Mouse (Mus musculus): ENCODE results near the gene Yjefn3. TPM values are rescaled to one million over a fixed set of nuclear protein-coding genes. Genes with fewer than 3 reads are reported as not detected.

The Yjefn3 gene
- total RNA-seq, 2 experiments from 2014 or later, result not detected

DNA sequence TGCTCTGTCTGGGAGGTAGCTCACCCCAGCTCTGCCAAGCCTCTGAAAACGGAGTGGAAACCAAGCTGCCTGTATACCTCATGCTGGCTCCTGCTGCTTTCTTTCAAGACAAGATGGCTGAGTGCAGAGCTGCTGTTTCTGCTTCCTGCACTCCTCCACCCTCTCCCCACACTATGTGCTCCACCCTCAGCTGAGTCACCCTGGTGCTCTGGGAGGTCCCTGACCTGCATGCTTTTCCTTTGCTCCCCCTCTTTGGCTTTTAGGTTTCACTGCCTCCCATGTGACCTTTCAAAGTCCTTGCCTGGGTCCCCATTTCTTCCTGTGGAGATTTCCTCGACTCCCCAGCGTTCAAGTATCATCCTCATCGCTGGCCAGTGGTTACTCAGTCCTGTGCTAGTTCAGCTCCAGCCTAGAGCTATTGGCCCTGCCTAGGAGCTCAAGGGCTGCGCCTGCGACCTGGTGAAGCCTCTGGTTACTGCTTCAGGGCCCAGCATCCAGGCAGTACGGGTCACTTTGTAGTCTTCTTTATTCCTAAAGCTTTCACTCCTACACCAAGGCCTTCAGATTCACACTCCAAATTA is 51.5 kb downstream of the Yjefn3 start:
- ATAC-seq (replicated peaks; ENCODE audit: low FRiP score, poor library complexity, severe bottlenecking), result peak; percentile 86

DNA sequence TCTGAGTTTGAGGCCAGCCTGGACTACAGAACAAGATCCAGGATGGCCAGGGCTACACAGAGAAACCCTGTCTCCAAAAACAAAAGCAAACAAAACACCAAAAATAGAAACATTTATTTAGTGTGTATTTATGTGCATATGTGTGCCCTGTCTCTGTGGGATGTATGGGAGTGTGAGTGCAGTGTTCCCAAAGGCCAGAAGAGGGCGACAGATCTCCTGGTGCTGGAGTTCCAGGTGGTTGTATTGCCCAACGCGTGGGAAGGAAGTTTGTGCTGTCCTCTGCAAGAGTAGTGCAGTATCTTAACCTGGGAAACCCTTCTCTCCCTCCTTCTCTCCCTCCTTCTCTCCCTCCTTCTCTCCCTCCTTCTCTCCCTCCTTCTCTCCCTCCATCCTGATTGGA is 52.6 kb downstream of the Yjefn3 start:
- ATAC-seq (replicated peaks; ENCODE audit: low FRiP score, poor library complexity, severe bottlenecking), result peak; percentile 72

DNA sequence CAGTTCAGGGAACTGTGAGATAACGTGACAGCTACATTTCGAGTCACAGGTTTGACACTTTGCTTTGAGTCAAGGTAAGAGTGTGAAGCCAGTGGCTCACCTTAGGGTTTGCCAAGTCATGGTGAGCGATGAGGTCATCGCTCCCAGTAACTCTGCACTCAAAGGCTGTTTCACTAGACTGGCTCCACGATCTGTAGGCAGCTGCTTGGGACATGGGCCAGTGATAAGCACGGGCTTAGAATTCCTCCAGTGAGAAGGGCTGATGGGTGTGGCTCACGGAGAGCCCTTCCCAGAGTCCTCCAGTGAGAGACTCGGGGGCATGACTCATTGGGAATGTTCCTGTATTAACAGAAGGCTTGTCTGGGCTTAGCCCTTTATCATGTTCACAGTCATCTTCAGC is 53.6 kb downstream of the Yjefn3 start:
- no peak for ATAC-seq (replicated peaks; ENCODE audit: low FRiP score, poor library complexity, severe bottlenecking)

DNA sequence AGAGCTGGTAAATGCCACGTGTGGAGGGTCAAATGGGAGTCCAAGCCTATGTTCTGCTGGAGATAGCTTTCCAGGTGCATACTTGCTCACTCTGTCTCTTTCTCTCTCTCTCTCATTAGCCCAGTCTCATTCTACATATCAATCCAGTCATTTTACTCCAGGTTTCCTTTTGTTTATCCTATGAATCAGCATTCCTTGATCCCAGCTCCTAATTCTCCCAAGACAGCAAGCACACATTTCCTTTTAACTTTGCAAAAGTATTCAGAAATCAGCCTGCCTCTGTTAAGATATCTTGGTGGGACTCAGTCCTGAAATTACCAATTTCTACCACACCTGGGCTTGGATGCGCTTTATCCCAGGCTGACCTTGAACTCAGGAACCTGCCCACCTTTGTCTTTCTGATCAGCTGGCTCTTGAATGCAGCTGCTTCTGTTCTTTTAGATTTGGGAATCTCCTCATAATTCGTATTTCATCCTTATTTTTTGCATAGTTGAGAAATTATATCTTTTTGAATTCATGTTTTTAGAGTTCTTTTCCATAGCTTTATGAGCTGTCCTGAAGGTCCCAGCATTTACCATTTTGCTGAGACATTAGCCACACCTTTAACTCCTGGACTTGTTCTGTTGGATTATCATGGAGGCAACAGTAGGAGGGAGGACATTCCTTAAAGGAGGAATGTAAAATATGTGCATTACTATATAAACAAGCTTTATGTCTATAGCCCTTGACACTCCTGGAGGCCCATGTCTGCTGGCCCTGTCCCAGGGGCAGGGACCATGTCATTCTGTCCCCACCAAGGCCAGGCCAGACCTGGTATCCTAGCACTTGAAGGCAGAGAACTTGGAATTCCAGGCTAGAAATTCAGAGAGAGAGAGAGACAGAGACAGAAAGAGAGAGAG is 55.1 kb downstream of the Yjefn3 start:
- no peak for ATAC-seq (replicated peaks; ENCODE audit: low FRiP score, poor library complexity, severe bottlenecking)

Other genes starting within 250 kb of the Yjefn3 start
- not detected in 2 replicates for gene Zfp964, start 248.2 kb downstream of the Yjefn3 start, total RNA-seq (2015; ENCODE audit: low replicate concordance)
- gene Zfp964, start 248.2 kb downstream of the Yjefn3 start, total RNA-seq (2017; ENCODE audit: low replicate concordance), result not detected in 2 replicates
- 14.1 and 14.3 TPM in 2 replicates for gene Zfp869, start 192.0 kb downstream of the Yjefn3 start, total RNA-seq (2015; ENCODE audit: low replicate concordance)
- gene Zfp869, start 192.0 kb downstream of the Yjefn3 start, total RNA-seq (2017; ENCODE audit: low replicate concordance), result 6.6 and 24.6 TPM in 2 replicates
- gene Zfp963, start 152.7 kb downstream of the Yjefn3 start, total RNA-seq (2015; ENCODE audit: low replicate concordance), result 3.4 and 16.6 TPM in 2 replicates
- gene Zfp963, start 152.7 kb downstream of the Yjefn3 start, total RNA-seq (2017; ENCODE audit: low replicate concordance), result 7.1 and 8.5 TPM in 2 replicates
- gene Gm20422, start 127.8 kb downstream of the Yjefn3 start, total RNA-seq (2015; ENCODE audit: low replicate concordance), result not detected in 2 replicates
- not detected in 2 replicates for gene Gm20422, start 127.8 kb downstream of the Yjefn3 start, total RNA-seq (2017; ENCODE audit: low replicate concordance)
- 7.9 and 12.6 TPM in 2 replicates for gene Atp13a1, start 111.5 kb downstream of the Yjefn3 start, total RNA-seq (2015; ENCODE audit: low replicate concordance)
- gene Atp13a1, start 111.5 kb downstream of the Yjefn3 start, total RNA-seq (2017; ENCODE audit: low replicate concordance), result 12.3 and 13.7 TPM in 2 replicates
- gene Zfp866, start 111.5 kb downstream of the Yjefn3 start, total RNA-seq (2015; ENCODE audit: low replicate concordance), result 21.3 and 37.3 TPM in 2 replicates
- 37.1 and 60.5 TPM in 2 replicates for gene Zfp866, start 111.5 kb downstream of the Yjefn3 start, total RNA-seq (2017; ENCODE audit: low replicate concordance)
- 8.4 and 24.1 TPM in 2 replicates for gene Gmip, start 94.0 kb downstream of the Yjefn3 start, total RNA-seq (2015; ENCODE audit: low replicate concordance)
- 5.5 and 16.6 TPM in 2 replicates for gene Gmip, start 94.0 kb downstream of the Yjefn3 start, total RNA-seq (2017; ENCODE audit: low replicate concordance)
- 0.42 TPM in 1 of 2 replicates, not detected in the other for gene Lpar2, start 80.3 kb downstream of the Yjefn3 start, total RNA-seq (2015; ENCODE audit: low replicate concordance)
- not detected in 2 replicates for gene Lpar2, start 80.3 kb downstream of the Yjefn3 start, total RNA-seq (2017; ENCODE audit: low replicate concordance)
- 4.2 TPM in 1 of 2 replicates, not detected in the other for gene Pbx4, start 70.2 kb downstream of the Yjefn3 start, total RNA-seq (2015; ENCODE audit: low replicate concordance)
- 2.1 and 8.2 TPM in 2 replicates for gene Pbx4, start 70.2 kb downstream of the Yjefn3 start, total RNA-seq (2017; ENCODE audit: low replicate concordance)
- gene Cilp2, start 15.0 kb downstream of the Yjefn3 start, total RNA-seq (2015; ENCODE audit: low replicate concordance), result not detected in 2 replicates
- gene Cilp2, start 15.0 kb downstream of the Yjefn3 start, total RNA-seq (2017; ENCODE audit: low replicate concordance), result not detected in 2 replicates
- not detected in 2 replicates for gene Tssk6, start 528 bp downstream of the Yjefn3 start, total RNA-seq (2015; ENCODE audit: low replicate concordance)
- not detected in 2 replicates for gene Tssk6, start 528 bp downstream of the Yjefn3 start, total RNA-seq (2017; ENCODE audit: low replicate concordance)
- gene Ndufa13, start 154 bp downstream of the Yjefn3 start, total RNA-seq (2015; ENCODE audit: low replicate concordance), result 20.5 and 29.6 TPM in 2 replicates
- 29.0 and 40.8 TPM in 2 replicates for gene Ndufa13, start 154 bp downstream of the Yjefn3 start, total RNA-seq (2017; ENCODE audit: low replicate concordance)
- gene Gatad2a, start 93.7 kb upstream of the Yjefn3 start, total RNA-seq (2015; ENCODE audit: low replicate concordance), result 42.8 and 46.9 TPM in 2 replicates
- gene Gatad2a, start 93.7 kb upstream of the Yjefn3 start, total RNA-seq (2017; ENCODE audit: low replicate concordance), result 47.5 and 48.0 TPM in 2 replicates
- 27.2 and 35.3 TPM in 2 replicates for gene Mau2, start 140.0 kb upstream of the Yjefn3 start, total RNA-seq (2015; ENCODE audit: low replicate concordance)
- 39.1 and 39.2 TPM in 2 replicates for gene Mau2, start 140.0 kb upstream of the Yjefn3 start, total RNA-seq (2017; ENCODE audit: low replicate concordance)
- gene Sugp1, start 140.1 kb upstream of the Yjefn3 start, total RNA-seq (2015; ENCODE audit: low replicate concordance), result 15.9 and 20.1 TPM in 2 replicates
- 21.0 and 24.9 TPM in 2 replicates for gene Sugp1, start 140.1 kb upstream of the Yjefn3 start, total RNA-seq (2017; ENCODE audit: low replicate concordance)
- 1.3 TPM in 1 of 2 replicates, not detected in the other for gene Tm6sf2, start 170.2 kb upstream of the Yjefn3 start, total RNA-seq (2015; ENCODE audit: low replicate concordance)
- gene Tm6sf2, start 170.2 kb upstream of the Yjefn3 start, total RNA-seq (2017; ENCODE audit: low replicate concordance), result not detected in 2 replicates
- not detected in 2 replicates for gene Hapln4, start 180.7 kb upstream of the Yjefn3 start, total RNA-seq (2015; ENCODE audit: low replicate concordance)
- gene Hapln4, start 180.7 kb upstream of the Yjefn3 start, total RNA-seq (2017; ENCODE audit: low replicate concordance), result not detected in 2 replicates
- not detected in 2 replicates for gene Ncan, start 218.2 kb upstream of the Yjefn3 start, total RNA-seq (2015; ENCODE audit: low replicate concordance)
- gene Ncan, start 218.2 kb upstream of the Yjefn3 start, total RNA-seq (2017; ENCODE audit: low replicate concordance), result not detected in 2 replicates
- gene Nr2c2ap, start 228.6 kb upstream of the Yjefn3 start, total RNA-seq (2015; ENCODE audit: low replicate concordance), result 8.3 TPM in 1 of 2 replicates, not detected in the other
- gene Nr2c2ap, start 228.6 kb upstream of the Yjefn3 start, total RNA-seq (2017; ENCODE audit: low replicate concordance), result 2.3 TPM in 1 of 2 replicates, not detected in the other
- 5.8 and 16.3 TPM in 2 replicates for gene Rfxank, start 236.4 kb upstream of the Yjefn3 start, total RNA-seq (2015; ENCODE audit: low replicate concordance)
- gene Rfxank, start 236.4 kb upstream of the Yjefn3 start, total RNA-seq (2017; ENCODE audit: low replicate concordance), result 2.3 and 4.9 TPM in 2 replicates
- 18.7 and 20.5 TPM in 2 replicates for gene Borcs8, start 236.8 kb upstream of the Yjefn3 start, total RNA-seq (2015; ENCODE audit: low replicate concordance)
- gene Borcs8, start 236.8 kb upstream of the Yjefn3 start, total RNA-seq (2017; ENCODE audit: low replicate concordance), result 17.3 and 24.7 TPM in 2 replicates
- not detected in 2 replicates for gene Mef2b, start 237.0 kb upstream of the Yjefn3 start, total RNA-seq (2015; ENCODE audit: low replicate concordance)
- gene Mef2b, start 237.0 kb upstream of the Yjefn3 start, total RNA-seq (2017; ENCODE audit: low replicate concordance), result not detected in 2 replicates